Mouse (Mus musculus) heart, postnatal 0 days (tissue): ENCODE measurements around the gene Fat2. TPM values are rescaled to one million over a fixed set of nuclear protein-coding genes. Genes with fewer than 3 reads are reported as not detected.

Source experiments
- ATAC-seq: fragments of 200-750 bp; cut with Nextera tagmentation; 2 replicates; pipeline ENCODE4 v1.8.0; 2017; ENCODE audit warnings: low read depth, moderate number of reproducible peaks, moderate library complexity; ENCODE audit not compliant: insufficient read depth
- DNase-seq: peaks from one replicate; pipeline ENCODE4 v3.0.0-alpha.2; 2016; ENCODE audit warnings: low spot score
- H3K27ac ChIP-seq: fragments of 300-500 bp; sonication (generic); 2 replicates; pipeline ENCODE4 v1.5.1; 2014; ENCODE audit warnings: low read depth, mild to moderate bottlenecking
- H3K27me3 ChIP-seq: fragments of 300-500 bp; sonication (generic); 2 replicates; pipeline ENCODE4 v1.6.1; 2014; ENCODE audit warnings: low read length, mixed read lengths; ENCODE audit not compliant: control insufficient read depth, insufficient read depth
- H3K36me3 ChIP-seq: fragments of 300-500 bp; sonication (generic); replicated peaks from 2 replicates; pipeline ENCODE4 v1.6.1; 2014; ENCODE audit warnings: low read length, mixed read lengths; ENCODE audit not compliant: control insufficient read depth, insufficient read depth
- H3K4me1 ChIP-seq: fragments of 300-500 bp; sonication (generic); 2 replicates; pipeline ENCODE4 v1.6.1; 2014; ENCODE audit warnings: antibody characterized with exemption; ENCODE audit not compliant: control insufficient read depth, insufficient read depth
- H3K4me2 ChIP-seq: fragments of 300-500 bp; sonication (generic); 2 replicates; pipeline ENCODE4 v1.6.1; 2014; ENCODE audit warnings: low read depth, mild to moderate bottlenecking, low read length, moderate library complexity
- H3K4me3 ChIP-seq: fragments of 300-500 bp; sonication (generic); 2 replicates; pipeline ENCODE4 v1.5.1; 2014; ENCODE audit warnings: low read depth, low read length
- H3K9ac ChIP-seq: fragments of 300-500 bp; sonication (generic); replicated peaks from 2 replicates; pipeline ENCODE4 v1.6.1; 2014; ENCODE audit warnings: low read depth, low read length, mixed read lengths
- H3K9me3 ChIP-seq: fragments of 300-500 bp; sonication (generic); replicated peaks from 2 replicates; pipeline ENCODE4 v1.6.1; 2016; ENCODE audit warnings: low read length; ENCODE audit not compliant: control insufficient read depth
- CTCF ChIP-seq: IDR thresholded peaks from 2 replicates; pipeline ENCODE4 v1.5.1; 2016; ENCODE audit warnings: antibody characterized with exemption, control low read depth, low read depth
- EP300 ChIP-seq: IDR thresholded peaks from 2 replicates; pipeline ENCODE4 v1.6.1; 2016; ENCODE audit warnings: antibody characterized with exemption, low read depth
- WGBS: fragments of 180-500 bp; shearing (Covaris S2); extraction: QIAGEN DNeasy Blood & Tissue Kit; methylation state at CpG from one replicate; pipeline ENCODE4 v1.1.7; 2014; 5-methylcytosine and 5-hydroxymethylcytosine counted together
- polyA plus RNA-seq: library from polyadenylated mRNA; unstranded; fragments of >200 nt; fragmentation: Nextera tagmentation; extraction: Ambion mirVana; gene quantifications from 2 replicates; pipeline ENCODE4 v1.2.1, GENCODE M21; 2015
- total RNA-seq: library from RNA; depleted of rRNA; stranded (reverse); fragments of >200 nt; gene quantifications from 2 replicates; pipeline ENCODE4 v1.2.3, GENCODE M21; 2014; ENCODE audit warnings: low replicate concordance

The Fat2 gene
- total and polyA plus RNA-seq, 2 experiments from 2014 or later: 0.01 to 1.1 TPM

DNA sequence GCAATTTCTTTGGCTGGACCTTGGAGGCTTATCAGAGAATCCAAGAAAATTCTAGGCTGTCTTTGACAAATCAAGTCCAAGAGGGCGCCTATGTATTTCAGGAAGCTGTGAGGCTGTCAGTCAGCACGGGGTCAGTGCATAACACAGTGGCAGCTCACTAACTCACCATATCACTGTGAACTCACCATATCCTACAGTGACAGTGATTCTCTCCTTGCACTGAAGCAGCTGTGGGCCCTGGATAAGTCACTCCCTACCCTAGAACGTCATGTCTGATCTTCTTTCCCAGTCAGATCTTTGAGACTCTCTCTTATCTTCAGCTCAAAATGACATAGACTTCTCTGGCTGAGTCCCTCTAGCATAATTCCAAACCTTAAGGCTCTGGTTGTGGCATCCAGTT is 96.9 kb downstream of the Fat2 start:
- H3K36me3 ChIP-seq: no peaks in the 10 kb centered on the region
- TF ChIP-seq EP300 (no peak), CTCF (no peak)
- no peaks in the 10 kb centered on the region for H3K4me1 ChIP-seq
- WGBS: 44% methylated on average over 3 of the region's 3 CpGs
- H3K9ac ChIP-seq: no peak overlapping the region
- DNase-seq (no peak), ATAC-seq (no peak)
- no peak overlapping the region for H3K4me3 ChIP-seq
- H3K4me2 ChIP-seq: no peak overlapping the region
- no peaks in the 10 kb centered on the region for H3K27me3 ChIP-seq
- H3K27ac ChIP-seq: no peak overlapping the region
- no peaks in the 10 kb centered on the region for H3K9me3 ChIP-seq

DNA sequence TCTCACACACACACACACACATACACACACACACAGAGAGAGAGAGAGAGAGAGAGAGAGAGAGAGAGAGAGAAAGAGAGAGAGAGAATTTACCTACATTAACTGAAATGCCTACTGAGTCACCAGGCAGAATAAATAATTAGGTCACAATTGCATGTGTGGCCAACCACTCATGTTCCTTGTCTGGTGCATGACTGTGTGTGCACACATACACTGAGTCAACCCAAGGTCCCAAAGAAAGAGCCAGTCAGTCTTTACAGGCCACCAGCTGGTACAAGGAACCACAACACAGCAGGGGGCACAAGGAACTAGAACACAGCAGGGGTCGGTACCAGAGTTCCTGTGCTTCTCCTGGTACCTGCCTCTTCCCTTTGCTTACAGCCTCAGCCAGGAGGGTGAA is 99.5 kb downstream of the Fat2 start:
- no peaks in the 10 kb centered on the region for H3K4me1 ChIP-seq
- H3K4me2 ChIP-seq: no peak overlapping the region
- no peaks in the 10 kb centered on the region for H3K9me3 ChIP-seq
- no peak for TF ChIP-seq CTCF
- no peak for ATAC-seq
- H3K27ac ChIP-seq: no peak overlapping the region
- no peak overlapping the region for H3K9ac ChIP-seq
- DNase-seq: no peak
- 50% methylated on average over 1 of the region's 1 CpGs for WGBS
- H3K36me3 ChIP-seq: peaks cover 16% of the 10 kb centered on the region; the same call in 1 of the 2 replicates
- no peak overlapping the region for H3K4me3 ChIP-seq
- H3K27me3 ChIP-seq: no peaks in the 10 kb centered on the region

- Histone ChIP-seq H3K4me3 (no peak overlapping the region), H3K27ac (no peak overlapping the region), H3K27me3 (no peaks in the 10 kb centered on the region), H3K4me1 (no peaks in the 10 kb centered on the region), H3K9ac (no peak overlapping the region), H3K9me3 (no peaks in the 10 kb centered on the region), H3K36me3 (peaks cover 22% of the 10 kb centered on the region; the same call in 1 of the 2 replicates), H3K4me2 (no peak overlapping the region)
- DNase-seq (no peak), ATAC-seq (no peak)
- TF ChIP-seq EP300: no peak
- TF ChIP-seq CTCF: no peak
- 63% methylated on average over 4 of the region's 4 CpGs for WGBS
Observed at GRCm38 (mm10) chr11:55234791-55235190, 101.6 kb downstream of the Fat2 start.

DNA sequence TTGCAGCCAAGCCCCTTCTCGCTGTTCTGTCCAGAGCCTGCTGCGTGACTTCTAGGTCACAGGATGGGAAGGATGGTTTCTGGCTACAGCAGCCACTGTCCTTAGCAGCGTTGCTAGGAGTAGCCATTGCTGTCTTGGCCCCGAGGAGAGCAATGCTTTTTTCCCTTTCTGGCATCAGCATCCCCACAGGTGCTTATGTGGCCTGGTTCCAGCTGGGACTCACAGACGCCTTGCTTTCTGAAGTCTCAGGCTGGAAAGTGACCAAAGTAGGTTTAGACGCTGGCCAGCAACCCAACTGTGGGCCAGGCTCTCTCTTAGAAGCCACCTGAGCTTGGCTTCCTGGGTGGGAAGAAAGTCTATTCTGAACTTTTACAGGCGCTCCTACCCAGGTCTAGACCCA is 102.1 kb downstream of the Fat2 start:
- no peaks in the 10 kb centered on the region for H3K4me1 ChIP-seq
- DNase-seq (no peak), ATAC-seq (no peak)
- no peaks in the 10 kb centered on the region for H3K9me3 ChIP-seq
- TF ChIP-seq CTCF: no peak
- TF ChIP-seq EP300: no peak
- H3K27me3 ChIP-seq: no peaks in the 10 kb centered on the region
- 83% methylated on average over 7 of the region's 7 CpGs for WGBS
- no peak overlapping the region for H3K4me2 ChIP-seq
- H3K36me3 ChIP-seq: peaks cover 22% of the 10 kb centered on the region; the same call in 1 of the 2 replicates
- no peak overlapping the region for H3K4me3 ChIP-seq
- no peak overlapping the region for H3K27ac ChIP-seq
- H3K9ac ChIP-seq: no peak overlapping the region

DNA sequence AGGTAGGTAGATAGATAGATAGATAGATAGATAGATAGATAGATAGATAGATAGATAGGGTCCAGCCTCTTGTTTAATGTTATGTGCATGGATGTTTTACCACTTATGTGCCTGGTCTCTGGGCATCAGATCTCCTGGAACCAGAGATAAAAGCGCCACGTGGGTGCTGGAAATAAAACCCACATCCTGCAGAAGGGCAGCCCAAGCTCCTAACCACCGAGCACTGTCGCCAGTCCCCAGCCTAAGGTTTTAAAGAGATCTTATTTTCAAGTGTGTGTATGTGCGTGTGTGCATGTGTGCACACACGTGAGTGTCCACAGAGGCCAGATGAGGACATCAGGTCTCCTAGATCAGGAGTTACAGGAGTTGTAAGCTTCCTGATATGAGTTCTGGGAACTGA is 105.3 kb downstream of the Fat2 start:
- no peak overlapping the region for H3K4me3 ChIP-seq
- TF ChIP-seq EP300: no peak
- TF ChIP-seq CTCF: no peak
- H3K9me3 ChIP-seq: no peaks in the 10 kb centered on the region
- 78% methylated on average over 6 of the region's 6 CpGs for WGBS
- no peaks in the 10 kb centered on the region for H3K27me3 ChIP-seq
- ATAC-seq: no peak
- H3K4me2 ChIP-seq: no peak overlapping the region
- H3K9ac ChIP-seq: no peak overlapping the region
- H3K4me1 ChIP-seq: no peaks in the 10 kb centered on the region
- H3K36me3 ChIP-seq: peaks cover 39% of the 10 kb centered on the region
- no peak overlapping the region for H3K27ac ChIP-seq
- DNase-seq: no peak

DNA sequence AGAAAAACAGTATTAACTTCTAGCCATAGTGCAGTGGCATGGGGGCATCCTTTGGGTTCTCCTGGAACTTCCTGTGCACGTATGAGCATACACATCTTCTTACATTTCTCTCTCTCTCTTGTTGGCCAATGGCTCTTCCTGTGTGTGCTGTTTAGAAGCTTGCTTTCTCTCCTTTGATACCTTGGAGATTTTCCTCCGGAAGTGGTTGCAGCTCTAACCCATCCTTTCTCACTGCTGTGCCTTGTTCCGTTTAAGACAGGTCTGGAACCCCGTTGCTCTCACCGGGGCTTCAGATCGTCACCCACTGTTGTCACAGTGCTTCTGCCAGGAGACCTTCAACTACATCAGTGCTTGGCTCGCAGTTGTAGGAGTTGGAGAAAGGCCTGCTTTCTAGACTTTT is 115.1 kb downstream of the Fat2 start:
- no peak for DNase-seq
- no peaks in the 10 kb centered on the region for H3K9me3 ChIP-seq
- H3K36me3 ChIP-seq: peaks cover 58% of the 10 kb centered on the region

More for the DNA sequence above, 115.1 kb downstream of the Fat2 start:
- Histone ChIP-seq H3K9ac (no peak overlapping the region), H3K4me1 (no peaks in the 10 kb centered on the region), H3K27ac (no peak overlapping the region), H3K4me2 (no peak overlapping the region), H3K27me3 (no peaks in the 10 kb centered on the region), H3K4me3 (no peak overlapping the region)
- ATAC-seq: no peak
- TF ChIP-seq CTCF (no peak), EP300 (no peak)
- 75% methylated on average over 7 of the region's 7 CpGs for WGBS
